Mouse (Mus musculus) small intestine, adult 2 months (tissue): ENCODE data around the gene Foxm1.

Experiments used
- CTCF ChIP-seq: fragments of 200-500 bp; IDR thresholded peaks from 2 replicates; pipeline ENCODE4 v1.5.1; 2012; ENCODE audit warnings: low read depth, mild to moderate bottlenecking, control low read depth, inconsistent platforms, low read length, moderate library complexity, mixed read lengths; ENCODE audit not compliant: insufficient replicate concordance, insufficient read length; ENCODE audit errors: extremely low read depth
- POLR2A ChIP-seq: fragments of 200-500 bp; IDR thresholded peaks from 2 replicates; pipeline ENCODE4 v1.6.1; 2012; ENCODE audit warnings: low read depth, mild to moderate bottlenecking, control low read depth, inconsistent platforms, low read length, moderate library complexity

GRCm38 (mm10) chr6:128338876-128339275 lies 23.9 kb upstream of the Foxm1 start:
- TF ChIP-seq CTCF (no peak), POLR2A (no peak)
